Mouse (Mus musculus) erythroblast, embryonic 14.5 days (primary cell): ENCODE measurements around the gene Elavl2.

ENCODE experiments used
- GATA1 ChIP-seq: IDR thresholded peaks from 2 replicates; pipeline ENCODE4 v1.6.1; 2012; ENCODE audit warnings: low read length, inconsistent platforms, mixed read lengths
- TAL1 ChIP-seq: IDR thresholded peaks from 3 replicates; pipeline ENCODE4 v1.6.1; 2012; ENCODE audit warnings: low read length, inconsistent platforms, mixed read lengths

DNA sequence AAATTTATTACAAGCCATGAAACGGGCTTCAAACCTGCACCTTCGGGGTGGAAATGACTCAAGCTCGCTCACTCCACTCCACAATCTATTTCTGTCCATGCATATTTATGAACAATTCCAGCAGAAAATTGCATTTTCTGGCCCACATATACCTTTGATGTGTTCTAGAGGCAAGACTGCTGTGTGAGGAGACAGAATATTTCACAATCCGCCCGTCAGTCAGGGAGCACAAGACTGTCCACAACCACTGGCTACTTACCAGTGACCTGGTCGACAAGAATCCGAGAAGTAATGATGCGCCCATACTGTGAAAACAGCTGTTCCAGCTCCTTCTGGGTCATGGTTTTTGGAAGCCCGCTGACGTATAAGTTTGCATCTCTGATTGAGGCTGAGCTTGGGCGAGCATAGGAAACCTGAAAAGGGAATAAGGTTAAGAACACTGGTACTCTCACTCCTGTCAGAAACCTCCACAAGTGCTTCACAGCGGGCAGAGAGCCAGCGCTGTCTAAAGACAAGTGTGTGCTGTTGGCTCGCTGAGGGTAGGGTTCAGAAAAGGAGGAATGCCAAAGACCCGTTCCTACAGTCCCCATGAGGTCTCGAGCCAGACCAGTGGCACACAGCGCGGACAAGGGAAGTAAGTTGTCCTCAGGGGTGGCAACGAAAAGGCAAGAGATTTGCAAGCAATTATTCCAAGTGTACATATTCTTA, 136.7 kb downstream of the Elavl2 start:
- no peak for TF ChIP-seq TAL1
- TF ChIP-seq GATA1 = no peak
